Mouse (Mus musculus): ENCODE measurements around the gene Arhgap24. TPM values are rescaled to one million over a fixed set of nuclear protein-coding genes. Genes with fewer than 3 reads are reported as not detected.

Arhgap24 gene
- polyA plus RNA-seq, 1 experiment, result 152 TPM

- peak overlapping the region; percentile 80 for H3K27ac ChIP-seq (ENCODE audit: insufficient read depth, low read depth, low read length)
- 29% methylated on average over 5 of the region's 5 CpGs for WGBS
Measured at GRCm38 (mm10) chr5:102778253-102778652, 297.1 kb downstream of the Arhgap24 start.

GRCm38 (mm10) chr5:102783585-102783984, 302.4 kb downstream of the Arhgap24 start:
- 44% methylated on average over 4 of the region's 4 CpGs for WGBS
- DNase-seq, result no peak
- TF ChIP-seq CTCF (conservative IDR thresholded peaks at IDR 0.05; ENCODE audit: insufficient read depth, insufficient read length, low read depth, low read length) (no peak), POLR2A (IDR thresholded peaks at IDR 0.05; ENCODE audit: low read depth, low read length) (no peak)

More at GRCm38 (mm10) chr5:102778253-102778652, 297.1 kb downstream of the Arhgap24 start:
- no peak overlapping the region for H3K4me3 ChIP-seq (ENCODE audit: insufficient read depth, low read depth, low read length)
- no peak for TF ChIP-seq CTCF (conservative IDR thresholded peaks at IDR 0.05; ENCODE audit: insufficient read depth, insufficient read length, low read depth, low read length)
- no peak for TF ChIP-seq POLR2A (IDR thresholded peaks at IDR 0.05; ENCODE audit: low read depth, low read length)
- H3K27me3 ChIP-seq (replicated peaks; ENCODE audit: control insufficient read depth, insufficient read depth, low read length), result no peaks in the 10 kb centered on the region
- peaks cover 31% of the 10 kb centered on the region for H3K4me1 ChIP-seq (ENCODE audit: control insufficient read depth, insufficient read depth, low read length)
- peaks cover 6% of the 10 kb centered on the region; the same call in 1 of the 2 replicates for H3K36me3 ChIP-seq (ENCODE audit: control insufficient read depth, insufficient read depth, low read length)
- peak; percentile 70 for DNase-seq

GRCm38 (mm10) chr5:102786123-102786522, 304.9 kb downstream of the Arhgap24 start:
- Histone ChIP-seq H3K27me3 (replicated peaks; ENCODE audit: control insufficient read depth, insufficient read depth, low read length) (no peaks in the 10 kb centered on the region), H3K4me3 (ENCODE audit: insufficient read depth, low read depth, low read length) (no peak overlapping the region), H3K4me1 (ENCODE audit: control insufficient read depth, insufficient read depth, low read length) (peaks cover 29% of the 10 kb centered on the region), H3K36me3 (ENCODE audit: control insufficient read depth, insufficient read depth, low read length) (peaks cover 2% of the 10 kb centered on the region; the same call in 1 of the 2 replicates), H3K27ac (ENCODE audit: insufficient read depth, low read depth, low read length) (no peak overlapping the region)
- 23% methylated on average over 2 of the region's 2 CpGs for WGBS
- peak; percentile 56 for DNase-seq
- no peak for TF ChIP-seq POLR2A (IDR thresholded peaks at IDR 0.05; ENCODE audit: low read depth, low read length)
- no peak for TF ChIP-seq CTCF (conservative IDR thresholded peaks at IDR 0.05; ENCODE audit: insufficient read depth, insufficient read length, low read depth, low read length)

More at GRCm38 (mm10) chr5:102783585-102783984, 302.4 kb downstream of the Arhgap24 start:
- Histone ChIP-seq H3K27me3 (replicated peaks; ENCODE audit: control insufficient read depth, insufficient read depth, low read length) (no peaks in the 10 kb centered on the region), H3K4me3 (ENCODE audit: insufficient read depth, low read depth, low read length) (no peak overlapping the region), H3K27ac (ENCODE audit: insufficient read depth, low read depth, low read length) (peak overlapping the region; percentile 54; the same call in 1 of the 2 replicates), H3K4me1 (ENCODE audit: control insufficient read depth, insufficient read depth, low read length) (peaks cover 16% of the 10 kb centered on the region), H3K36me3 (ENCODE audit: control insufficient read depth, insufficient read depth, low read length) (peaks cover 2% of the 10 kb centered on the region; the same call in 1 of the 2 replicates)

GRCm38 (mm10) chr5:102788437-102788836, 307.2 kb downstream of the Arhgap24 start:
- TF ChIP-seq POLR2A (IDR thresholded peaks at IDR 0.05; ENCODE audit: low read depth, low read length) (no peak), CTCF (conservative IDR thresholded peaks at IDR 0.05; ENCODE audit: insufficient read depth, insufficient read length, low read depth, low read length) (no peak)
- no peaks in the 10 kb centered on the region; the same call in 1 of the 2 replicates for H3K36me3 ChIP-seq (ENCODE audit: control insufficient read depth, insufficient read depth, low read length)
- H3K27me3 ChIP-seq (replicated peaks; ENCODE audit: control insufficient read depth, insufficient read depth, low read length), result no peaks in the 10 kb centered on the region
- peaks cover 27% of the 10 kb centered on the region; the same call in 1 of the 2 replicates for H3K4me1 ChIP-seq (ENCODE audit: control insufficient read depth, insufficient read depth, low read length)
- 0 out of 2 replicates have a peak overlapping the region, but pooled peaks have one; percentile 60 for H3K27ac ChIP-seq (ENCODE audit: insufficient read depth, low read depth, low read length)
- no peak overlapping the region for H3K4me3 ChIP-seq (ENCODE audit: insufficient read depth, low read depth, low read length)
- no peak for DNase-seq
- 53% methylated on average over 3 of the region's 3 CpGs for WGBS

- Histone ChIP-seq H3K4me3 (ENCODE audit: insufficient read depth, low read depth, low read length) (no peak overlapping the region), H3K4me1 (ENCODE audit: control insufficient read depth, insufficient read depth, low read length) (peaks cover 29% of the 10 kb centered on the region; the same call in 1 of the 2 replicates), H3K36me3 (ENCODE audit: control insufficient read depth, insufficient read depth, low read length) (no peaks in the 10 kb centered on the region; the same call in 1 of the 2 replicates), H3K27me3 (replicated peaks; ENCODE audit: control insufficient read depth, insufficient read depth, low read length) (no peaks in the 10 kb centered on the region), H3K27ac (ENCODE audit: insufficient read depth, low read depth, low read length) (peak overlapping the region; percentile 34)
- peak; percentile 49 for DNase-seq
- WGBS, result 28% methylated on average over 4 of the region's 4 CpGs
- TF ChIP-seq POLR2A (IDR thresholded peaks at IDR 0.05; ENCODE audit: low read depth, low read length) (no peak), CTCF (conservative IDR thresholded peaks at IDR 0.05; ENCODE audit: insufficient read depth, insufficient read length, low read depth, low read length) (no peak)
Measured at GRCm38 (mm10) chr5:102791273-102791672, 310.1 kb downstream of the Arhgap24 start.

GRCm38 (mm10) chr5:102793536-102793935, 312.3 kb downstream of the Arhgap24 start:
- TF ChIP-seq CTCF (conservative IDR thresholded peaks at IDR 0.05; ENCODE audit: insufficient read depth, insufficient read length, low read depth, low read length) (no peak), POLR2A (IDR thresholded peaks at IDR 0.05; ENCODE audit: low read depth, low read length) (no peak)
- no peak for DNase-seq
- Histone ChIP-seq H3K27me3 (replicated peaks; ENCODE audit: control insufficient read depth, insufficient read depth, low read length) (no peaks in the 10 kb centered on the region), H3K4me3 (ENCODE audit: insufficient read depth, low read depth, low read length) (no peak overlapping the region), H3K36me3 (ENCODE audit: control insufficient read depth, insufficient read depth, low read length) (peaks cover 3% of the 10 kb centered on the region; the same call in 1 of the 2 replicates), H3K4me1 (ENCODE audit: control insufficient read depth, insufficient read depth, low read length) (peaks cover 20% of the 10 kb centered on the region; the same call in 1 of the 2 replicates), H3K27ac (ENCODE audit: insufficient read depth, low read depth, low read length) (no peak overlapping the region; the same call in 1 of the 2 replicates)
- 70% methylated on average over 11 of the region's 11 CpGs for WGBS

- no peaks in the 10 kb centered on the region for H3K27me3 ChIP-seq (replicated peaks; ENCODE audit: control insufficient read depth, insufficient read depth, low read length)
- no peak for TF ChIP-seq POLR2A (IDR thresholded peaks at IDR 0.05; ENCODE audit: low read depth, low read length)
- TF ChIP-seq CTCF (conservative IDR thresholded peaks at IDR 0.05; ENCODE audit: insufficient read depth, insufficient read length, low read depth, low read length), result no peak
- 77% methylated on average over 3 of the region's 3 CpGs for WGBS
- no peak overlapping the region for H3K27ac ChIP-seq (ENCODE audit: insufficient read depth, low read depth, low read length)
- H3K4me1 ChIP-seq (ENCODE audit: control insufficient read depth, insufficient read depth, low read length), result peaks cover 19% of the 10 kb centered on the region; the same call in 1 of the 2 replicates
- DNase-seq, result no peak
- H3K36me3 ChIP-seq (ENCODE audit: control insufficient read depth, insufficient read depth, low read length), result peaks cover 3% of the 10 kb centered on the region; the same call in 1 of the 2 replicates
- no peak overlapping the region for H3K4me3 ChIP-seq (ENCODE audit: insufficient read depth, low read depth, low read length)
Measured at GRCm38 (mm10) chr5:102801469-102801868, 320.3 kb downstream of the Arhgap24 start.

Data from kidney, adult 2 months (tissue).